Mouse (Mus musculus) erythroblast, embryonic 14.5 days (primary cell): Measurements from ENCODE around the gene Tango6. TPM values are rescaled to one million over a fixed set of nuclear protein-coding genes. Genes with fewer than 3 reads are reported as not detected.

ENCODE experiments used
- H3K27me3 ChIP-seq: 2 replicates; pipeline ENCODE4 v1.6.1; 2012; ENCODE audit warnings: inconsistent platforms; ENCODE audit not compliant: control insufficient read depth
- H3K36me3 ChIP-seq: 2 replicates; pipeline ENCODE4 v1.6.1; 2012; ENCODE audit warnings: mild to moderate bottlenecking, inconsistent platforms; ENCODE audit not compliant: control insufficient read depth
- H3K4me1 ChIP-seq: 2 replicates; pipeline ENCODE4 v1.6.1; 2012; ENCODE audit warnings: inconsistent platforms; ENCODE audit not compliant: control insufficient read depth
- H3K4me3 ChIP-seq: replicated peaks from 2 replicates; pipeline ENCODE3; 2012; ENCODE audit warnings: moderate library complexity, mild to moderate bottlenecking, inconsistent platforms
- H3K9me3 ChIP-seq: 2 replicates; pipeline ENCODE4 v1.6.1; 2012; ENCODE audit warnings: low read length, inconsistent platforms, mixed read lengths; ENCODE audit not compliant: control insufficient read depth
- GATA1 ChIP-seq: IDR thresholded peaks from 2 replicates; pipeline ENCODE4 v1.6.1; 2012; ENCODE audit warnings: low read length, inconsistent platforms, mixed read lengths
- TAL1 ChIP-seq: IDR thresholded peaks from 3 replicates; pipeline ENCODE4 v1.6.1; 2012; ENCODE audit warnings: low read length, inconsistent platforms, mixed read lengths
- polyA plus RNA-seq: library from polyadenylated mRNA; stranded (reverse); fragments of >175 nt; gene quantifications from 2 replicates; pipeline ENCODE4 v1.2.3, GENCODE M21; 2012

The Tango6 gene
- polyA plus RNA-seq, 1 experiment: 0.05 TPM

GRCm38 (mm10) chr8:106732921-106733320 lies 50.1 kb downstream of the Tango6 start:
- Histone ChIP-seq H3K4me3 (no peak overlapping the region), H3K27me3 (no peaks in the 10 kb centered on the region), H3K4me1 (no peaks in the 10 kb centered on the region), H3K9me3 (no peaks in the 10 kb centered on the region), H3K36me3 (peaks cover 7% of the 10 kb centered on the region)
- no peak for TF ChIP-seq GATA1
- TF ChIP-seq TAL1: no peak

- Histone ChIP-seq H3K4me1 (no peaks in the 10 kb centered on the region), H3K9me3 (no peaks in the 10 kb centered on the region), H3K27me3 (no peaks in the 10 kb centered on the region), H3K4me3 (no peak overlapping the region), H3K36me3 (peaks cover 7% of the 10 kb centered on the region)
- TF ChIP-seq TAL1: no peak
- no peak for TF ChIP-seq GATA1
Observed at GRCm38 (mm10) chr8:106733703-106734102, 50.8 kb downstream of the Tango6 start.

- Histone ChIP-seq H3K27me3 (no peaks in the 10 kb centered on the region), H3K9me3 (no peaks in the 10 kb centered on the region), H3K36me3 (peaks cover 8% of the 10 kb centered on the region), H3K4me3 (no peak overlapping the region), H3K4me1 (no peaks in the 10 kb centered on the region)
- TF ChIP-seq TAL1: no peak
- no peak for TF ChIP-seq GATA1
Observed at GRCm38 (mm10) chr8:106734222-106734621, 51.4 kb downstream of the Tango6 start.

- no peaks in the 10 kb centered on the region for H3K4me1 ChIP-seq
- no peaks in the 10 kb centered on the region for H3K27me3 ChIP-seq
- no peak overlapping the region for H3K4me3 ChIP-seq
- TF ChIP-seq GATA1 (no peak), TAL1 (no peak)
- peaks cover 12% of the 10 kb centered on the region for H3K36me3 ChIP-seq
- H3K9me3 ChIP-seq: no peaks in the 10 kb centered on the region
Observed at GRCm38 (mm10) chr8:106736861-106737662, 54.2 kb downstream of the Tango6 start.

GRCm38 (mm10) chr8:106737846-106738245 lies 55.0 kb downstream of the Tango6 start:
- Histone ChIP-seq H3K27me3 (no peaks in the 10 kb centered on the region), H3K4me1 (no peaks in the 10 kb centered on the region), H3K9me3 (no peaks in the 10 kb centered on the region), H3K36me3 (peaks cover 16% of the 10 kb centered on the region), H3K4me3 (no peak overlapping the region)
- TF ChIP-seq TAL1 (no peak), GATA1 (no peak)

- Histone ChIP-seq H3K4me3 (no peak overlapping the region), H3K27me3 (no peaks in the 10 kb centered on the region), H3K36me3 (peaks cover 9% of the 10 kb centered on the region), H3K4me1 (no peaks in the 10 kb centered on the region), H3K9me3 (no peaks in the 10 kb centered on the region)
- TF ChIP-seq TAL1 (no peak), GATA1 (no peak)
Observed at GRCm38 (mm10) chr8:106742321-106742720, 59.5 kb downstream of the Tango6 start.

GRCm38 (mm10) chr8:106743361-106743760 lies 60.5 kb downstream of the Tango6 start:
- TF ChIP-seq TAL1 (no peak), GATA1 (no peak)
- Histone ChIP-seq H3K27me3 (no peaks in the 10 kb centered on the region), H3K4me3 (no peak overlapping the region), H3K9me3 (no peaks in the 10 kb centered on the region), H3K36me3 (peaks cover 11% of the 10 kb centered on the region), H3K4me1 (no peaks in the 10 kb centered on the region)

GRCm38 (mm10) chr8:106753436-106753835 lies 70.6 kb downstream of the Tango6 start:
- TF ChIP-seq GATA1 (no peak), TAL1 (no peak)
- Histone ChIP-seq H3K4me3 (no peak overlapping the region), H3K36me3 (no peaks in the 10 kb centered on the region), H3K27me3 (no peaks in the 10 kb centered on the region), H3K9me3 (no peaks in the 10 kb centered on the region), H3K4me1 (no peaks in the 10 kb centered on the region)

- Histone ChIP-seq H3K4me1 (no peaks in the 10 kb centered on the region), H3K36me3 (no peaks in the 10 kb centered on the region), H3K27me3 (no peaks in the 10 kb centered on the region), H3K4me3 (no peak overlapping the region), H3K9me3 (no peaks in the 10 kb centered on the region)
- TF ChIP-seq TAL1 (no peak), GATA1 (no peak)
Observed at GRCm38 (mm10) chr8:106761317-106761716, 78.4 kb downstream of the Tango6 start.

- H3K4me1 ChIP-seq: no peaks in the 10 kb centered on the region
- H3K9me3 ChIP-seq: no peaks in the 10 kb centered on the region
- no peak overlapping the region for H3K4me3 ChIP-seq
- no peaks in the 10 kb centered on the region for H3K27me3 ChIP-seq
- no peaks in the 10 kb centered on the region for H3K36me3 ChIP-seq
- TF ChIP-seq GATA1: no peak
Observed at GRCm38 (mm10) chr8:106761867-106762523, 79.1 kb downstream of the Tango6 start.
